20 mouse cellular contexts compared by ENCODE assay signal in genomic region chr17:30904096-30904495, GRCm38 (mm10). TPM values are rescaled to one million over a fixed set of nuclear protein-coding genes. Genes with fewer than 3 reads are reported as not detected.
DNase-seq lines count a peak whose midpoint lies in the region; ATAC-seq lines count a peak whose summit lies in the region.
"Had no signal": no experiment of that assay in that cellular context is flagged by ENCODE, and none has a peak within 500 bp of the region (broad histone marks: within the 10 kb centered on the region; RNA-seq: fewer than 3 reads in every experiment).

No protein-coding gene starts in this region.

- peaks cover 37% of the 10 kb centered on the region for H3K27me3 ChIP-seq in kidney, embryonic 16.5 days (ENCODE audit: insufficient read depth, low read length)
- H3K27me3 ChIP-seq in lung, embryonic 15.5 days = peaks cover 33% of the 10 kb centered on the region

- H3K4me2 ChIP-seq in kidney, embryonic 16.5 days (replicated peaks; ENCODE audit: low read depth, low read length) = no peak overlapping the region
- peak overlapping the region; percentile 86; the same call in 1 of the 2 replicates for H3K4me2 ChIP-seq in lung, embryonic 15.5 days
- H3K4me2 ChIP-seq: embryonic facial prominence, embryonic 15.5 days; heart, embryonic 12.5 days had no signal

- H3K27ac ChIP-seq in kidney, embryonic 16.5 days (ENCODE audit: low read length) = no peak overlapping the region
- no peak overlapping the region for H3K27ac ChIP-seq in lung, embryonic 15.5 days
- H3K27ac ChIP-seq: embryonic facial prominence, embryonic 15.5 days; forebrain, embryonic 10.5 days; gastrocnemius, adult 2 months had no signal

- H3K4me1 ChIP-seq in kidney, embryonic 16.5 days (ENCODE audit: insufficient read depth, low read length) = peaks cover 7% of the 10 kb centered on the region; the same call in 1 of the 2 replicates
- peaks cover 6% of the 10 kb centered on the region; the same call in 1 of the 2 replicates for H3K4me1 ChIP-seq in lung, embryonic 15.5 days

- no peak overlapping the region for H3K4me3 ChIP-seq in kidney, embryonic 16.5 days (ENCODE audit: low read length)
- no peak overlapping the region for H3K4me3 ChIP-seq in lung, embryonic 15.5 days
- H3K4me3 ChIP-seq: embryonic facial prominence, embryonic 15.5 days; erythroblast, embryonic 14.5 days; forebrain, embryonic 10.5 days; gastrocnemius, adult 2 months; heart, embryonic 12.5 days had no signal

- no peak overlapping the region for H3K9ac ChIP-seq in kidney, embryonic 16.5 days (replicated peaks; ENCODE audit: low read length)
- H3K9ac ChIP-seq in lung, embryonic 15.5 days = no peak overlapping the region
- H3K9ac ChIP-seq: embryonic facial prominence, embryonic 15.5 days; heart, embryonic 12.5 days had no signal

- no peak for DNase-seq in kidney, adult 11 months
- no peak for DNase-seq in lung, postnatal 10 days
- DNase-seq in thymus, postnatal 0 days (ENCODE audit: low spot score) = peak; percentile 18
- no peak for DNase-seq in thymus, postnatal 36 days
- peak; percentile 83 for DNase-seq in yolk sac, embryonic 10.5 days (ENCODE audit: low spot score)
- no peak for DNase-seq in cerebellum, adult 11-12 months
- DNase-seq: adrenal gland, adult 8-10 months; adrenal gland, postnatal 36 days; cerebellum, adult 8-10 months; embryo, embryonic 11 days; gastrocnemius, adult 2 months; gastrocnemius, postnatal 25 days had no signal

- WGBS in kidney, embryonic 16.5 days = 74% methylated on average over 2 of the region's 2 CpGs
- whole genome bisulfite sequencing in lung, embryonic 15.5 days = 68% methylated on average over 2 of the region's 2 CpGs

- 0 out of 2 replicates have a peak, but pooled peaks have one; percentile 17 for ATAC-seq in kidney, embryonic 16.5 days (ENCODE audit: low FRiP score, low TSS enrichment)
- ATAC-seq in lung, embryonic 15.5 days (ENCODE audit: borderline replicate concordance, extremely low read depth, low FRiP score, low TSS enrichment) = no peak
- ATAC-seq: forebrain, embryonic 14.5 days had no signal

- no peaks in the 10 kb centered on the region for H3K36me3 ChIP-seq in kidney, embryonic 16.5 days (ENCODE audit: insufficient read depth, low read length)
- H3K36me3 ChIP-seq in lung, embryonic 15.5 days = no peaks in the 10 kb centered on the region
- H3K36me3 ChIP-seq: embryonic facial prominence, embryonic 15.5 days; forebrain, embryonic 10.5 days; heart, embryonic 12.5 days had no signal

- H3K9me3 ChIP-seq in kidney, embryonic 16.5 days (ENCODE audit: low read length) = no peaks in the 10 kb centered on the region
- H3K9me3 ChIP-seq in lung, embryonic 15.5 days = no peaks in the 10 kb centered on the region
- H3K9me3 ChIP-seq: embryonic facial prominence, embryonic 15.5 days; heart, embryonic 12.5 days had no signal

RNA-seq across cellular contexts. Expression of gene Glp1r, which starts 2.5 kb away (rescaled TPM):
- polyA plus RNA-seq in kidney, embryonic 16.5 days (2015; fragmentation: Nextera tagmentation; extraction: Ambion mirVana) = 0.48 and 0.49 TPM in 2 replicates
- 6.8 and 8.4 TPM in 2 replicates for polyA plus RNA-seq in lung, embryonic 15.5 days (2015; fragmentation: Nextera tagmentation; extraction: Ambion mirVana)
- polyA plus RNA-seq in thymus, postnatal 0 days (2015; fragmentation: Nextera tagmentation; extraction: Ambion mirVana) = 0.04 and 0.06 TPM in 2 replicates
- polyA plus RNA-seq: erythroblast, embryonic 14.5 days; forebrain, embryonic 10.5 days had no signal

RNA-seq across cellular contexts. Expression of gene Umodl1, which starts 50.3 kb away (rescaled TPM):
- 0.14 TPM in 2 replicates for polyA plus RNA-seq in kidney, embryonic 16.5 days (2015; fragmentation: Nextera tagmentation; extraction: Ambion mirVana)
- polyA plus RNA-seq in lung, embryonic 15.5 days (2015; fragmentation: Nextera tagmentation; extraction: Ambion mirVana) = 0.21 and 0.72 TPM in 2 replicates
- 4.9 and 7.2 TPM in 2 replicates for polyA plus RNA-seq in thymus, postnatal 0 days (2015; fragmentation: Nextera tagmentation; extraction: Ambion mirVana)
- polyA plus RNA-seq: forebrain, embryonic 10.5 days; heart, embryonic 12.5 days; hindbrain, embryonic 11.5 days had no signal

Comparison
In these comparisons a context has a peak if more than half of its experiments do, and no peak if none do; other contexts are left out.
1. DNase-seq: peak in thymus, postnatal 0 days (single experiment) and yolk sac, embryonic 10.5 days (single experiment); none in kidney, adult 11 months (single experiment), lung, postnatal 10 days (single experiment), thymus, postnatal 36 days (0 of 2) and cerebellum, adult 11-12 months (single experiment).